Mouse (Mus musculus) limb, embryonic 11.5 days (tissue): ENCODE data around the gene Cdkn1c. TPM values are rescaled to one million over a fixed set of nuclear protein-coding genes. Genes with fewer than 3 reads are reported as not detected.

Source experiments
- ATAC-seq: fragments of 200-750 bp; cut with Nextera tagmentation; 2 replicates; pipeline ENCODE4 v1.8.0; 2017; ENCODE audit warnings: low read depth; ENCODE audit not compliant: insufficient number of reproducible peaks, low FRiP score, low TSS enrichment
- DNase-seq: peaks from one replicate; pipeline ENCODE4 v3.0.0-alpha.2; 2015; ENCODE audit warnings: low spot score
- H3K27ac ChIP-seq: fragments of 300-500 bp; sonication (generic); replicated peaks from 2 replicates; pipeline ENCODE4 v1.5.1; 2014; ENCODE audit warnings: low read depth, mild to moderate bottlenecking, low read length
- H3K27me3 ChIP-seq: fragments of 300-500 bp; sonication (generic); 2 replicates; pipeline ENCODE4 v1.6.1; 2014; ENCODE audit warnings: mild to moderate bottlenecking, low read length, mixed read lengths; ENCODE audit not compliant: control insufficient read depth, insufficient read depth
- H3K36me3 ChIP-seq: fragments of 300-500 bp; sonication (generic); 2 replicates; pipeline ENCODE4 v1.6.1; 2014; ENCODE audit warnings: mild to moderate bottlenecking, low read length, moderate library complexity, mixed read lengths; ENCODE audit not compliant: control insufficient read depth, insufficient read depth
- H3K4me1 ChIP-seq: fragments of 300-500 bp; sonication (generic); 2 replicates; pipeline ENCODE4 v1.6.1; 2014; ENCODE audit warnings: low read length, mixed read lengths; ENCODE audit not compliant: control insufficient read depth, insufficient read depth
- H3K4me2 ChIP-seq: fragments of 300-500 bp; sonication (generic); 2 replicates; pipeline ENCODE4 v1.6.1; 2014; ENCODE audit warnings: low read depth, mild to moderate bottlenecking, moderate library complexity; ENCODE audit not compliant: severe bottlenecking
- H3K4me3 ChIP-seq: fragments of 300-500 bp; sonication (generic); 2 replicates; pipeline ENCODE4 v1.5.1; 2014; ENCODE audit warnings: low read depth, low read length
- H3K9ac ChIP-seq: fragments of 300-500 bp; sonication (generic); 2 replicates; pipeline ENCODE4 v1.6.1; 2014; ENCODE audit warnings: mild to moderate bottlenecking, low read length
- H3K9me3 ChIP-seq: fragments of 300-500 bp; sonication (generic); 2 replicates; pipeline ENCODE4 v1.6.1; 2016; ENCODE audit warnings: low read length; ENCODE audit not compliant: control insufficient read depth
- WGBS: fragments of 180-500 bp; shearing (Covaris S2); extraction: QIAGEN DNeasy Blood & Tissue Kit; methylation state at CpG from one replicate; pipeline ENCODE4 v1.1.7; 2014; 5-methylcytosine and 5-hydroxymethylcytosine counted together
- polyA plus RNA-seq: library from polyadenylated mRNA; unstranded; fragments of >200 nt; fragmentation: Nextera tagmentation; extraction: Ambion mirVana; gene quantifications from 2 replicates; pipeline ENCODE4 v1.2.1, GENCODE M21; 2014

Gene Cdkn1c
- polyA plus RNA-seq, 1 experiment from 2014 or later, result 1,081 TPM

- Histone ChIP-seq H3K36me3 (no peaks in the 10 kb centered on the region), H3K4me1 (0 out of 2 replicates have a peak, but pooled peaks cover 19% of the 10 kb centered on the region), H3K9me3 (peaks cover 20% of the 10 kb centered on the region), H3K4me3 (peak overlapping the region; percentile 72), H3K27me3 (no peaks in the 10 kb centered on the region), H3K27ac (peak overlapping the region; percentile 72), H3K4me2 (peak overlapping the region; percentile 62), H3K9ac (peak overlapping the region; percentile 88)
- 28% methylated on average over 92 of the region's 100 CpGs for whole genome bisulfite sequencing
- ATAC-seq (no peak), DNase-seq (peak; percentile 57)
These were observed 1.3 kb downstream of the Cdkn1c start for GRCm38 (mm10) chr7:143459332-143460211.

- ATAC-seq, result no peak
These were observed 1.9 kb downstream of the Cdkn1c start for GRCm38 (mm10) chr7:143458963-143459331.

GRCm38 (mm10) chr7:143447130-143447529 lies 13.7 kb downstream of the Cdkn1c start:
- Histone ChIP-seq H3K36me3 (no peaks in the 10 kb centered on the region), H3K4me2 (no peak overlapping the region), H3K9me3 (no peaks in the 10 kb centered on the region), H3K27me3 (peaks cover 35% of the 10 kb centered on the region), H3K4me3 (no peak overlapping the region), H3K9ac (no peak overlapping the region), H3K4me1 (peaks cover 12% of the 10 kb centered on the region), H3K27ac (no peak overlapping the region)
- WGBS, result 73% methylated on average over 2 of the region's 2 CpGs
- no peak for ATAC-seq
- DNase-seq, result no peak

More at GRCm38 (mm10) chr7:143458963-143459331, 1.9 kb downstream of the Cdkn1c start:
- DNase-seq, result no peak
- Histone ChIP-seq H3K4me2 (peak overlapping the region; percentile 62), H3K4me1 (0 out of 2 replicates have a peak, but pooled peaks cover 15% of the 10 kb centered on the region), H3K27ac (peak overlapping the region; percentile 72; the same call in 1 of the 2 replicates), H3K36me3 (no peaks in the 10 kb centered on the region), H3K27me3 (no peaks in the 10 kb centered on the region), H3K9me3 (peaks cover 20% of the 10 kb centered on the region), H3K9ac (peak overlapping the region; percentile 88), H3K4me3 (peak overlapping the region; percentile 72)
- WGBS, result 20% methylated on average over 27 of the region's 38 CpGs

GRCm38 (mm10) chr7:143445651-143446460 lies 15.0 kb downstream of the Cdkn1c start:
- Histone ChIP-seq H3K4me3 (peak overlapping the region; percentile 28), H3K4me1 (peaks cover 12% of the 10 kb centered on the region), H3K9ac (peak overlapping the region; percentile 63), H3K27me3 (peaks cover 35% of the 10 kb centered on the region), H3K36me3 (no peaks in the 10 kb centered on the region), H3K9me3 (no peaks in the 10 kb centered on the region), H3K27ac (no peak overlapping the region), H3K4me2 (peak overlapping the region; percentile 60)
- 0 out of 2 replicates have a peak, but pooled peaks have one; percentile 55 for ATAC-seq
- WGBS, result 4% methylated on average over 46 of the region's 53 CpGs
- peak; percentile 61 for DNase-seq

GRCm38 (mm10) chr7:143444955-143445648 lies 15.7 kb downstream of the Cdkn1c start:
- ATAC-seq (no peak), DNase-seq (peak; percentile 51)
- Histone ChIP-seq H3K9ac (peak overlapping the region; percentile 63), H3K27me3 (peaks cover 35% of the 10 kb centered on the region), H3K4me3 (peak overlapping the region; percentile 28), H3K9me3 (no peaks in the 10 kb centered on the region), H3K27ac (no peak overlapping the region), H3K4me1 (peaks cover 12% of the 10 kb centered on the region), H3K36me3 (no peaks in the 10 kb centered on the region), H3K4me2 (peak overlapping the region; percentile 60)
- 2% methylated on average over 55 of the region's 55 CpGs for WGBS

- Histone ChIP-seq H3K36me3 (no peaks in the 10 kb centered on the region), H3K4me1 (peaks cover 12% of the 10 kb centered on the region), H3K27ac (no peak overlapping the region), H3K4me3 (peak overlapping the region; percentile 28; the same call in 1 of the 2 replicates), H3K9me3 (no peaks in the 10 kb centered on the region), H3K9ac (no peak overlapping the region; the same call in 1 of the 2 replicates), H3K4me2 (peak overlapping the region; percentile 60; the same call in 1 of the 2 replicates), H3K27me3 (peaks cover 35% of the 10 kb centered on the region)
- no peak for ATAC-seq
- DNase-seq, result no peak
- 29% methylated on average over 8 of the region's 8 CpGs for WGBS
These were observed 16.3 kb downstream of the Cdkn1c start for GRCm38 (mm10) chr7:143444580-143444954.

- DNase-seq (no peak), ATAC-seq (no peak)
- no peak overlapping the region for H3K4me3 ChIP-seq
- peaks cover 15% of the 10 kb centered on the region; the same call in 1 of the 2 replicates for H3K4me1 ChIP-seq
- H3K27me3 ChIP-seq, result peaks cover 8% of the 10 kb centered on the region
- WGBS, result 58% methylated on average over 1 of the region's 1 CpGs
- H3K27ac ChIP-seq, result no peak overlapping the region
- H3K9me3 ChIP-seq, result no peaks in the 10 kb centered on the region
- no peak overlapping the region for H3K9ac ChIP-seq
- H3K4me2 ChIP-seq, result no peak overlapping the region
- H3K36me3 ChIP-seq, result no peaks in the 10 kb centered on the region
These were observed 21.9 kb downstream of the Cdkn1c start for GRCm38 (mm10) chr7:143438965-143439364.
